Mouse (Mus musculus) heart, embryonic 12.5 days (tissue): ENCODE measurements around the gene Dop1b. TPM values are rescaled to one million over a fixed set of nuclear protein-coding genes. Genes with fewer than 3 reads are reported as not detected.
A peak's percentile ranks its signal among the peaks of the same experiment; 100 is the strongest.

Source experiments
- ATAC-seq: fragments of 200-750 bp; cut with Nextera tagmentation; 2 replicates; pipeline ENCODE4 v1.8.0; 2017; ENCODE audit warnings: moderate TSS enrichment, moderate library complexity; ENCODE audit not compliant: insufficient number of reproducible peaks, low FRiP score
- H3K27ac ChIP-seq: fragments of 300-500 bp; sonication (generic); 2 replicates; pipeline ENCODE4 v1.5.1; 2016; ENCODE audit warnings: mild to moderate bottlenecking, moderate library complexity; ENCODE audit not compliant: poor library complexity, severe bottlenecking
- H3K27me3 ChIP-seq: fragments of 300-500 bp; sonication (generic); replicated peaks from 2 replicates; pipeline ENCODE4 v1.6.1; 2016; ENCODE audit warnings: mild to moderate bottlenecking, moderate library complexity
- H3K36me3 ChIP-seq: fragments of 300-500 bp; sonication (generic); 2 replicates; pipeline ENCODE4 v1.6.1; 2016; ENCODE audit warnings: mild to moderate bottlenecking, moderate library complexity
- H3K4me1 ChIP-seq: fragments of 300-500 bp; sonication (generic); replicated peaks from 2 replicates; pipeline ENCODE4 v1.6.1; 2016; ENCODE audit warnings: mild to moderate bottlenecking
- H3K4me2 ChIP-seq: fragments of 300-500 bp; sonication (generic); 2 replicates; pipeline ENCODE4 v1.6.1; 2016; ENCODE audit warnings: mild to moderate bottlenecking, moderate library complexity
- H3K4me3 ChIP-seq: fragments of 300-500 bp; sonication (generic); 2 replicates; pipeline ENCODE4 v1.5.1; 2016; ENCODE audit warnings: mild to moderate bottlenecking
- H3K9ac ChIP-seq: fragments of 300-500 bp; sonication (generic); 2 replicates; pipeline ENCODE4 v1.6.1; 2016; ENCODE audit warnings: mild to moderate bottlenecking, moderate library complexity
- H3K9me3 ChIP-seq: fragments of 300-500 bp; sonication (generic); replicated peaks from 2 replicates; pipeline ENCODE4 v1.6.1; 2016; ENCODE audit warnings: mild to moderate bottlenecking, moderate library complexity
- WGBS: fragments of 180-500 bp; shearing (Covaris S2); methylation state at CpG from one replicate; pipeline ENCODE4 v1.1.7; 2016; 5-methylcytosine and 5-hydroxymethylcytosine counted together
- polyA plus RNA-seq: library from polyadenylated mRNA; unstranded; fragments of >200 nt; fragmentation: Nextera tagmentation; extraction: Ambion mirVana; gene quantifications from 2 replicates; pipeline ENCODE4 v1.2.1, GENCODE M21; 2016

Gene Dop1b
- polyA plus RNA-seq, 1 experiment from 2014 or later, result 9.2 TPM

DNA sequence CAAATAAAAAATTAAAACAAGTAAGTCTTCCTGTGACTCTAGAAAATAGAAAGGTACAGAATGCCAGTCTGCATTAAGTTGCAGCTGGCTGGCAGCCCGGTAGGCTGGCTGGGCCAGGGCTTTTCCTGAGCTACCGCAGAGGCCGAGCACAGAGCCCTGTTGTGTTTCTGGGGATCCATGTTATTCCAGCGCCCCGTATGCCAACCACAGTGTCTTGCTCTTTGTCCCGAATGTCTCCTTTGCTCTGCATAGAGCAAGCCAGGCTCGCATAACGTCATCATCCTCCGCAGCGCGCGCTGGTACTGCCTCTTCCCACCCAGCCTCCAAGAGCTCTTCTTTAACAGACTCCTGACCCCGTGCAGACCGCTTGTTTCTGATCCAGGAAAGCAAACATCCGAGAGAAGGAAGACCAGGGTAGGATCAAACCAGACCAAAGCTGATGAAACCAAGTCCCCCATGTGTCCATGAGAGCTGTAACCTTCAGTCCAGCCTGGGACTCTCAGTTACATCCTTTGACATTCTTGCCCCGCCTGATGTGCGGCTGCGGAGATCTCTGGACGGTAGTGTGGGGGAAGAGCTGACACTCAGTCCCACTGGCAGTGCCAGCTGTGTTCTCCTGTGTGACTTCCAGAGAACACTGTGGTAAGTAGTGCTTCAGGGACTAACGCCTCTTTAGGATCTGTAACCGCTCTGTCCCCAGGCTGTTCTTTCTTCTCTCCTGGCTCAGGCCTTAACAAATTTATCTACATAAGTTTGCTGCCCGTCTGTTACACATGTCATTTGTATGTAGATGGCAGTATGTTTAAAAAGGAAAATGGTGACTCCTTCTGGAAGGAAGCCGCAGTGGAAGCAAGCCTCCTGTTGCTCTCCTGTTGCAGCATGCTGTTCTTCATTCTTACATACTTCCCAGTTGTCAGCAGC is 18.4 kb downstream of the Dop1b start:
- no peak overlapping the region for H3K4me2 ChIP-seq
- H3K36me3 ChIP-seq, result no peaks in the 10 kb centered on the region
- no peak overlapping the region for H3K4me3 ChIP-seq
- no peaks in the 10 kb centered on the region for H3K27me3 ChIP-seq
- no peak for ATAC-seq
- no peaks in the 10 kb centered on the region for H3K9me3 ChIP-seq
- H3K27ac ChIP-seq, result no peak overlapping the region
- WGBS, result 81% methylated on average over 23 of the region's 23 CpGs
- peaks cover 19% of the 10 kb centered on the region for H3K4me1 ChIP-seq
- no peak overlapping the region for H3K9ac ChIP-seq

DNA sequence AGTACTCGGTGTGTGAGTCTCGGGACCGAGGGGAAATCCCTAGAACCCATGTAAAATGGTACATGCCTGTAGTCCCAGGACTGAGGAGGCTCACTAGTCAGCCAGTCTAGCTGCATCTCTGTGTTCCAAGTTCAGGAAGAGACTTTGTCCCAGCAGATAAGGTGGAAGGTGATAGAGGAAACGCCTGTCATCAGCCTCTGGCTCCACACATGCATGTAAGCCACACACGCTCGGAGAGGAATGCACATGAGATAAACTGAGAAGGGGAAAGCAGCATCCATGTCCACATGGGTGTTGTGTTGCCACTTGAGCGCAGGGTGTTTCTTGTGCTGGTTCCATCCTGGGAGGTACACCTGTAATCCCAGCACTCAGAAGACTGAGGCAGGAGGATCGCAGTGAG is 19.6 kb downstream of the Dop1b start:
- Histone ChIP-seq H3K4me1 (peaks cover 19% of the 10 kb centered on the region), H3K4me3 (no peak overlapping the region), H3K36me3 (no peaks in the 10 kb centered on the region), H3K27me3 (no peaks in the 10 kb centered on the region), H3K9ac (no peak overlapping the region), H3K27ac (no peak overlapping the region), H3K9me3 (no peaks in the 10 kb centered on the region), H3K4me2 (no peak overlapping the region)
- WGBS, result 46% methylated on average over 8 of the region's 8 CpGs
- ATAC-seq, result 0 out of 2 replicates have a peak, but pooled peaks have one; percentile 44

DNA sequence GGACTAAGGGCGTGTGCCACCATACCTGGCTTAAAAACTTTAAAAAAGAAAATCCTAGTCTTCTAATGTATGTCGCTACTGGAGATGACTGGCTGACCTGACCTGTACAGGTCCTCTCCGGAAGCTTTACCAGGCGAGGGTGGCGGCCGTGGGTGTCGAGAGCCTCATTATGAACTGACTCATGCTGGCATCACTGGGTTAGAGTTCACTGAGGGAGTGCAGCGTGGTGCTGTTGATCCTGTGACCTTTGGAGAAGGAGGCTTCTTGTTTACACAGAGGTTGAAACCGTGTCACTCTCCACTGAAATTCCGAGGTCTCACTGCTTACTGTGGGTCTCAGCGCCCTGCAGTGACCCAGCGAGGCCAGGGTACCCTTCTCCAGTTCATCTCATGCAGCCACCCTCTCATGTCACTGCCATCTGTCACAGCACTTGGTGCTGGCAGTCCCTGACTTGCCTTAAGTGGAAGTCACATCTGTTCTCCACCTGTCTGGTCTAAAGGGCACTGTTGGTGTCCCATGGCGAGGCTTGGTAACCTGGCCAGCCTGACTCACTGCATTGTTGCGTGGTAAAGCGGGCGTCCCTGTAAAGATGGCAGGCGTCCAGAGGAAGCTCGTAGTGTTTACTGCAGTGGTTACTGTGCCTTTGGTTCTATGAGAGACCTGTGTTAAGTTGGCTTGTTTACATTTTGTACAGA is 21.3 kb downstream of the Dop1b start:
- ATAC-seq, result no peak
- H3K9ac ChIP-seq, result no peak overlapping the region
- H3K4me1 ChIP-seq, result peaks cover 19% of the 10 kb centered on the region
- 80% methylated on average over 18 of the region's 18 CpGs for WGBS
- no peak overlapping the region for H3K4me3 ChIP-seq
- H3K27ac ChIP-seq, result no peak overlapping the region
- no peak overlapping the region for H3K4me2 ChIP-seq
- no peaks in the 10 kb centered on the region for H3K9me3 ChIP-seq
- no peaks in the 10 kb centered on the region for H3K27me3 ChIP-seq
- H3K36me3 ChIP-seq, result no peaks in the 10 kb centered on the region

DNA sequence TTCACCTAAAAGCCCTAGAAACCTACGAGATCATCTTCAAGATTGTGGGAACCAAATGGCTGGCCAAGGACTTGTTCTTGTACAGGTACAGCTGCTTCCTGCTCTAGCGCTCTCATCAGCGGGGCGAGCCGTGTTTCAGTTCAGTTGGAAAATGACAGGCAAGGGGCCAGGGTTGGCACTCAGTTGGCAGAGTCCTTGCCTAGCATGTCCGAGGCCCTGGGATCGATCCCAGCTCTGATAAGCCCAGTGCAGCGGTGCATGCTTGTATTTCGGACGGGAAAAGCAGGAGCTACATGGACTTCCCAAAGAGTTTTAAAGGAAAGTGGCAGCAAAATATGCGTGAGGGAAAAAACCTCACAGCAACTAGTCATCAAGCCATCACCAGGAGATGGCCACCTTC is 27.5 kb downstream of the Dop1b start:
- no peak overlapping the region for H3K9ac ChIP-seq
- peaks cover 6% of the 10 kb centered on the region for H3K36me3 ChIP-seq
- no peak for ATAC-seq
- H3K27me3 ChIP-seq, result no peaks in the 10 kb centered on the region
- no peak overlapping the region for H3K4me3 ChIP-seq
- H3K4me1 ChIP-seq, result no peaks in the 10 kb centered on the region
- 86% methylated on average over 11 of the region's 11 CpGs for WGBS
- H3K9me3 ChIP-seq, result no peaks in the 10 kb centered on the region
- no peak overlapping the region for H3K27ac ChIP-seq
- H3K4me2 ChIP-seq, result no peak overlapping the region

DNA sequence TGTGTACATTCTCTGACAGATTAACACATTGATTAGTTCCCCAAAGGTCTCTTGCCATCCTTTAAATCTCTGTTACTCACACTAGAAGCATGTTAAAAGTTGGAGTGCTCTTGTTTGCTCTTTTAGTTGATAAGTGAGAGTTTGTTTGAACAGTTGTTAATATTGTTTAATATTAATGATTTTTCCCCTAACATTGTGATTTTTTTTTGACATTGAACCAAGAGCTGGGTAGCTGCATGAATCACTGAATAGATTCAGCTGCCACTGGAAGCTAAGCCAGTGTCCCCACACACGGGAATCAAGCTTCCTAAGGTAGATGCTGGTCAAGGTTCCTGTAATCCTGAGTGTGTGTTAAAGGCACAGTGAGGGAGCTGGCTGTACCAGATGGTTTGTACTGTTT is 31.2 kb downstream of the Dop1b start:
- 51% methylated on average over 1 of the region's 1 CpGs for WGBS
- Histone ChIP-seq H3K4me3 (no peak overlapping the region), H3K9ac (no peak overlapping the region), H3K9me3 (no peaks in the 10 kb centered on the region), H3K4me1 (0 out of 2 replicates have a peak, but pooled peaks cover 4% of the 10 kb centered on the region), H3K27ac (no peak overlapping the region), H3K4me2 (no peak overlapping the region), H3K36me3 (peaks cover 6% of the 10 kb centered on the region), H3K27me3 (no peaks in the 10 kb centered on the region)
- no peak for ATAC-seq

DNA sequence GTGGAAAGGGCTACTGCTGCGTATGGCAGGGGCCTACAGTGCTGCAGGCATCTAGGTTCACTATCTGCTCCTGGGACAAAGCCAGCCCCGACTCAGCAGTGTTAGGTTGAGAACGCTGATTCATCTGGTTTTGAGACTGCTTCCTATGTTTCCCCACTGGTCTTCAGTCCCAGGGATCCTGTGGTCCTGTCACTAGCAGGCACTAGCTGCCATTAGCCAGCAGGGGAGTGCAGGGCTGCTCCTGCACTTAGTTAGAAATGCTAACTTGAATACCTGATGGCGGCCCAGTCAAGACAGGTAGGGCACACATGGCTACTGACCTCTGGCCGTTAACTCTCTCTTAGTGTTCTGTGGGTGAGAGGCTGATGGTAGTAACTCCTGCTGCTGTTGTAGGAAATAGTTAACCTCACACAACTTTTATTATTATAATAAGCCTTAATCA is 32.4 kb downstream of the Dop1b start:
- no peak overlapping the region for H3K9ac ChIP-seq
- ATAC-seq, result peak; percentile 43; the same call in 1 of the 2 replicates
- H3K9me3 ChIP-seq, result no peaks in the 10 kb centered on the region
- 59% methylated on average over 5 of the region's 5 CpGs for WGBS
- H3K36me3 ChIP-seq, result peaks cover 6% of the 10 kb centered on the region
- H3K27ac ChIP-seq, result no peak overlapping the region
- no peak overlapping the region for H3K4me3 ChIP-seq
- 0 out of 2 replicates have a peak, but pooled peaks cover 4% of the 10 kb centered on the region for H3K4me1 ChIP-seq
- no peak overlapping the region for H3K4me2 ChIP-seq
- peaks cover 7% of the 10 kb centered on the region; the same call in 1 of the 2 replicates for H3K27me3 ChIP-seq

DNA sequence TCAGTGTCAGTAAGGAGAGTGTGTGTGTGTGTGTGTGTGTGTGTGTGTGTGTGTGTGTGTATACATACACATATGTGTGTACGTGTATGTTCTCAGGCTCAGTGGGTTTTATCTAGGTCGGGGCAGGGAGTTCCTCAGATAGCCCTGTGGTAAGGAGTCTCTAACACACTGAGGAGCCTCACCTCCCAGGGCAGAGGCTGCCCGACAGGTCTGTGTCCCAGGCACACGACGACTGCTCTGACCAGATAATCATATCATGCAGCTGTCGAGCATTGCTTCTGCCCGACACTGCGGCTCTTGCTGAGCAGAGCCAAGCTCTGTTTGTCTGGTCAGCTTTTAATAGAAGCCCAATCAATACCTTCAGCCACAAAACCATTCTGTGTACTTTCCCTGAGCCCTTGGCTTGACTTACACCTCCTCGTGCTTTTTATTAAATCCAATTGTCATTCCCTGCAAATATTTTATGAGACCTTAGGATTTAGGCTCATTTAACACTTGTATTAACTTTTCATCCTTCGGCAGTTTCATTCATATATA is 33.2 kb downstream of the Dop1b start:
- Histone ChIP-seq H3K4me2 (no peak overlapping the region), H3K9ac (no peak overlapping the region), H3K4me1 (0 out of 2 replicates have a peak, but pooled peaks cover 4% of the 10 kb centered on the region), H3K36me3 (peaks cover 2% of the 10 kb centered on the region), H3K27me3 (peaks cover 8% of the 10 kb centered on the region; the same call in 1 of the 2 replicates), H3K4me3 (no peak overlapping the region), H3K27ac (no peak overlapping the region), H3K9me3 (no peaks in the 10 kb centered on the region)
- 47% methylated on average over 10 of the region's 10 CpGs for WGBS
- no peak; the same call in 1 of the 2 replicates for ATAC-seq

DNA sequence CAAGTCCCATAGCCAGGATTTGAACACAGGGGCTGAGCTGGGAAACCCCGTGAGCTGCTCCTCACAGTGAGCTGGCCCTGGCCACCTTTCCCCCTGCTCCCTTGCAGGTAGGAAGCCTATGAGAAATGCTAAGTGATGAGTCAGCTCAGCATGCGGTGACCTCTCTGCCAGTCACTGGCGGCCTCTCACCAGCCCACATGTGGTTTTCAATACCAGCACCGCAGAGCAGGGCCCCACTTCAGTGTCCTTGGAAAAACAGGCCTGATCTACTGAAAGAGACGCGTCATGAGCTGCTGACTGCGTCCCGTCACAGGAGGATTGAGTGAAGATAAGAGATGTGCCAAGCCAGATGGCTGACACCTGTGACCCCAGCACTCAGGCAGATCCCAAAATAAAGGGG is 34.7 kb downstream of the Dop1b start:
- 0 out of 2 replicates have a peak, but pooled peaks cover 4% of the 10 kb centered on the region for H3K4me1 ChIP-seq
- no peak overlapping the region for H3K9ac ChIP-seq
- no peak for ATAC-seq
- 44% methylated on average over 8 of the region's 8 CpGs for WGBS
- H3K27ac ChIP-seq, result no peak overlapping the region
- H3K36me3 ChIP-seq, result no peaks in the 10 kb centered on the region
- H3K4me3 ChIP-seq, result no peak overlapping the region
- no peak overlapping the region for H3K4me2 ChIP-seq
- H3K9me3 ChIP-seq, result no peaks in the 10 kb centered on the region
- H3K27me3 ChIP-seq, result peaks cover 8% of the 10 kb centered on the region; the same call in 1 of the 2 replicates

DNA sequence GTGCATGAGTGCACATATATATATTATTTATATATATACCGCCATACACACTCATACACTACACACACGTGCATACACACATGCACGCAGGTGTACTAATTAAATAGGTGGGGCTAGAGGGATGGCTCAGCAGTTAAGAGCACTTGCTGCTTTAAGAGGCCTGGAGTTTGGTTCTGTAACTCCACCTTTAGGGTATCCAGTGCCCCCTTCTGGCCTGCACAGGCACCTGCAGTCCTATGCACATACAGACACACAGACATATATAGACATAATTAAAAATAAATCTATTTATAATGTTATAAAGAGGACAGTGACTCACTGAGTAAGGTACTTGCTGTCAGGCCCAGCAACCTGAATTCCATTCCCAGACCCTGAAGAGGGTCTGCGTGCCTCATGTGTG is 35.3 kb downstream of the Dop1b start:
- Histone ChIP-seq H3K36me3 (no peaks in the 10 kb centered on the region), H3K27me3 (peaks cover 8% of the 10 kb centered on the region; the same call in 1 of the 2 replicates), H3K27ac (no peak overlapping the region), H3K9ac (no peak overlapping the region), H3K4me2 (no peak overlapping the region), H3K4me3 (no peak overlapping the region), H3K9me3 (no peaks in the 10 kb centered on the region), H3K4me1 (0 out of 2 replicates have a peak, but pooled peaks cover 4% of the 10 kb centered on the region)
- no peak for ATAC-seq
- 91% methylated on average over 4 of the region's 4 CpGs for WGBS

DNA sequence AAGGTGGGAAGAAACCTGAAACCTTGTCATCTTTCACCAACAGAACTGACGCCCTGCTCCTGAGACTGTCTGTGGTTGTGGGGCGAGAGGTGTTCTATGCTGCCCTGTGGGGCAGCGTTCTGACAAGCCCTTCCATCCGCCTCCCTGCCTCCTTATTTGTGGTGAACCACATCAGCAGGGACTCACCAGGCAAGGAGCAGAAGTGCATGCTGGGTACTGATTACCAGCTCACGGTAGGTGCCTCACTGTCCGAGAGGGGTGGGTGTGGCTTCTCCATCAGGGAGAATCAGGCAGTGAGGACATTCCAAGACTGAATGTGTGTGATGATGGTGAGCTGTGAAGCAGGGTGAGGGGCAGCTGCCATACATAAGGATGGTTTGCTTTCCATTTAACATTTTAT is 35.7 kb downstream of the Dop1b start:
- ATAC-seq, result no peak
- 64% methylated on average over 6 of the region's 6 CpGs for WGBS

More for the DNA sequence above, 35.7 kb downstream of the Dop1b start:
- Histone ChIP-seq H3K4me1 (0 out of 2 replicates have a peak, but pooled peaks cover 4% of the 10 kb centered on the region), H3K4me2 (no peak overlapping the region), H3K4me3 (no peak overlapping the region), H3K9ac (no peak overlapping the region), H3K9me3 (no peaks in the 10 kb centered on the region), H3K27ac (no peak overlapping the region), H3K27me3 (peaks cover 8% of the 10 kb centered on the region; the same call in 1 of the 2 replicates), H3K36me3 (no peaks in the 10 kb centered on the region)
